Mouse (Mus musculus): Measurements from ENCODE around the gene Ms4a3. TPM values are rescaled to one million over a fixed set of nuclear protein-coding genes. Genes with fewer than 3 reads are reported as not detected.
A peak's percentile ranks its signal among the peaks of the same experiment; 100 is the strongest.

Ms4a3 gene
- 0.96 TPM in 1 of 3 replicates, not detected in the others for total RNA-seq (2017)

DNA sequence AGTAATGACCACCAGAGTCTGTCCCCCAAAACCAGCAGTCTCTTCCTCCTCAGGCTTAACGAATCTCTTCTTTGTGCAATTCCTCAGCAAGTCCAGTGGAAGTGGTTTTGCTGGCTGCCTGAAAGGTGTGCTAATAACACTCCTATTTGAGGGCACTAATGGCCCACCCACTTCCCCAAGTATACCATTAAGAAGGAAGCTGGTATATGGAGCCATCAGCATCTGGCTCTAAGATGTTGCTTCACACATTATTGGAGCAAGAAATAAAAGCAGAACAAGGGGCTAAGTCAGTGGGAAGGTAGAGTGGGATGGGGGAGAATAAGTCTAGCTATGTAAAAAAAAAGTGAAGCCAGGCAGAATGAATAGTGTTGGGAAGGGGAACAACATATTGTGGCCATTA lies at the start of gene Ms4a3:
Gene Ms4a3 (minus strand): TSS at position 120 of the 400 bp plus-strand sequence.
- 0 out of 2 replicates have a peak, but pooled peaks have one; percentile 22 for ATAC-seq (replicated peaks; ENCODE audit: insufficient number of reproducible peaks, low FRiP score, low TSS enrichment, poor library complexity, severe bottlenecking)

DNA sequence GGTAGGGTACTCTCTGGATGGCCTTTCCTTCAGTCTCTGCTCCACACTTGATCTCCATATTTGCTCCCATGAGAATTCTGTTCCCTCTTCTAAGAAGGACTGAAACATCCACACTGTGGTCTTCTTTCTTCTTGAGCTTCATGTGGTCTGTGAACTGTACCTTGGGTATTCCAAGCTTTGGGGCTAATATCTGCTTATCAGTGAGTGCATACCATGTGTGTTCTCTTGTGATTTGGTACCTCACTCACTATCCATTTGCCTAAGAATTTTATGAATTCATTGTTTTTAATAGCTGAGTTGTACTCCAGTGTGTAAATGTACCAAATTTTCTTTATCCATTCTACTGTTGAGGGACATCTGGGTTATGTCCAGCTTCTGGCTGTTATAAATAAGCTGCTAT lies 20.9 kb upstream of the Ms4a3 start:
- ATAC-seq (replicated peaks; ENCODE audit: insufficient number of reproducible peaks, low FRiP score, low TSS enrichment, poor library complexity, severe bottlenecking) = no peak

DNA sequence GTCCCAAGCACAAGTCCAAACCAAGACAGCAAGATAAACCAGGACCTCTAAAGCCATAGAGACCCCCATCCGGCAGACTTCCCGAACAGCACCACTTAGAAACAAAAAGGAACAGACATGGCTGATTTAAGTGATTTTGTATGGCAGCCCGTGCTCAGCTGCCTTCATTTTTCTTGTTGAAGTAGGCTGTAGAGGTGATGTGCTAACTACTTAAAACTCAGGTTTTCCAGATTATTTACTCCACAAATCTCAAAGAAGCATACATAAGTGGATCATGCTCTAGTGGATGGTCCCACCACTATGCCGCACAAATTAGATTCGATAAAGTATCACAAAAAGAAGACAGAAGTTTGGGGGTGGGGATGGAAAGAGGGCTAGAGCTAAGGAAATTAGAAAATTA lies 19.8 kb upstream of the Ms4a3 start, which contains the start of gene Oosp2:
Gene Oosp2 (minus strand): TSS at position 101 of the 400 bp plus-strand sequence.
- ATAC-seq (replicated peaks; ENCODE audit: insufficient number of reproducible peaks, low FRiP score, low TSS enrichment, poor library complexity, severe bottlenecking) = no peak

DNA sequence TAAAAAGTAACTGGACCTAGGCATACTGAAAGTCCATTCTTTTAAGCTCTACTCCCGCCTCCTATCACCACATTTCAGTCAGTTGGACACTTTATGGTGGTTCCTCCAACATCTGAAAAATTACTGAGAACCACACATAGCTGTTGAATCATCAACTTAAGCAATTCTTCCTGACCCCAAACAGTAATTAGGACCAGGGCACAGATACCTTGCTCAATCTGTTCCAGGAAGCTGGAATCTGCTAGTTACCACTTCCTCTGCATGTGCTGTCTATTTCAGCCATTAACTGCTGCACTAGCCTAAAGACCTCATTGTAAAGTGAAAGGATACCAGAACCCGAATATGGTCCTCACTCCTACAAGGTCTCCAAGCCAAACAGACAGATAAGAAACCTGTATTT lies 18.5 kb upstream of the Ms4a3 start:
- ATAC-seq (replicated peaks; ENCODE audit: insufficient number of reproducible peaks, low FRiP score, low TSS enrichment, poor library complexity, severe bottlenecking) = no peak

DNA sequence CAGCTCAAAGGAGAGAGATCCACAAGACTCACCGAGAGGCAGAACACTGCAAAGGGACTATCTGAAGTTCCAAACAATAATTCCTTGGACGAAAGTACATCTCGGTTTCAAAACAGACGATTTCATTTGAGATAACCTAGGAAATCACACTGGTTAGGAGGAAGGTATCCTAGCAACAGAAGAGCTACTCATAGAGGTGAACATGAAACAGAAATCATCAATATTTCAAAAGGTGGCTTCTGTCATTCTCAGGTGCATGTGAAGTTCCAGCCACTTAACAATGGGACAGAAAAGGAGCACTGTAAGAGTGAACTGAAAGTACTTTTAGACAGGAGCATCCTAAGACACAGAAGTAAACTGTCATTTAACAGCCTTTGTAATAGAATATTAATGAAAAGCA lies 8.9 kb upstream of the Ms4a3 start:
- no peak for ATAC-seq (replicated peaks; ENCODE audit: insufficient number of reproducible peaks, low FRiP score, low TSS enrichment, poor library complexity, severe bottlenecking)

DNA sequence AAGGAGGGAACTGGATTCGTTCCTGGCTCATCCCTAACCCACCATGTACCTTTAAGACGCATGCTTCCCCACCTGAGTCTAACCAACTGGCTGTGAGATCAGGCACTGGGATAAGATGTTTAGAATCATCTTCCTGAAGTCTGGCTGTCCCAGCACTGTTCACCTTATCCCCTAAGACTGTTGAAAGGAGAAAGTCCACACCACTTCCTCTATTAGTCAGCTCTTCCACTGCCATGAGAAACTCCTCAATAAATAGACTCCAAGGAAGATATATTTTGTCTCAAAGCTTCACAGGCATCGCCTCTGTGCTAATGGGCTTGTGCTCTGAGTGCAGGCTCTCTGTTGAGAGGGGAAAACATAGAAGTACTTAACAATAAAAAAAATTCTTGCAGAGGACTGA lies 5.5 kb upstream of the Ms4a3 start:
- no peak for ATAC-seq (replicated peaks; ENCODE audit: insufficient number of reproducible peaks, low FRiP score, low TSS enrichment, poor library complexity, severe bottlenecking)

DNA sequence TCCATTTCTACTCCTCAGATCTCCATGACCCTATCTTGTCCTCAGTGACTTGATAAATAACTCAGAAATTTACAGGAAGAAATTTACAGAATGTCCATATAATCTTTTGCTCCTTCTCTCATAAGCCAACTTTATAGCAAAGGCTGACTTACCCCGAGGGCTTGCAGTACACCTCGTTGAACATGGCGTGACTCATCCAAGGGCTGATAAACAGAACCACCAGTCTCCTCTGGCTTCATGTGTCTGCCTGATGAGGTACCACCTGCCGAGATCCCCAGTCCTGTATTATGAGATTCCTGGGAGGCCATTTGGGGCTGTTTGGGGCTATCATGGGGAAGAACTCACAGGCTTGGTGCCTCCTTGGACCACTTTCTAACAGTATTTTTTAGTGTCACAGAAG lies 1.6 kb downstream of the Ms4a3 start:
- no peak for ATAC-seq (replicated peaks; ENCODE audit: insufficient number of reproducible peaks, low FRiP score, low TSS enrichment, poor library complexity, severe bottlenecking)

DNA sequence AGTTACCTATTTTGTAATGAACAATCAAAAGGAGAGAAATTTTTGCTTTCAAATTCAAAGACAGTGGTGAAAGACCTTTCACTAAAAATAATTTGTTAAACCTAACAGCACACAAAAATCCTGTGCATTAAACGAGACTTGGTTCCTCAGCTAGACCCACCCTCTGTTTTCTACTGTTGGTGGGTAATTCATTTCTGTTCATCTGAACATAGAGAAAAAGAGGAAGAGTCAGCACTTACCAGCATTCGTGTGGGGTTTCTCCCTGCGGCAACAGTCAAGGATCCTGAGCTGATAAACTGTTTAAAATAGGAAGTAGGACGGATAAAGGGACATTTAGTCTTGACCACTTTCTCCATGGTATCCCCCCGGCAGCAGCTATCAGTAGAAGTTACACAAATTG lies 5.1 kb downstream of the Ms4a3 start:
- no peak for ATAC-seq (replicated peaks; ENCODE audit: insufficient number of reproducible peaks, low FRiP score, low TSS enrichment, poor library complexity, severe bottlenecking)

DNA sequence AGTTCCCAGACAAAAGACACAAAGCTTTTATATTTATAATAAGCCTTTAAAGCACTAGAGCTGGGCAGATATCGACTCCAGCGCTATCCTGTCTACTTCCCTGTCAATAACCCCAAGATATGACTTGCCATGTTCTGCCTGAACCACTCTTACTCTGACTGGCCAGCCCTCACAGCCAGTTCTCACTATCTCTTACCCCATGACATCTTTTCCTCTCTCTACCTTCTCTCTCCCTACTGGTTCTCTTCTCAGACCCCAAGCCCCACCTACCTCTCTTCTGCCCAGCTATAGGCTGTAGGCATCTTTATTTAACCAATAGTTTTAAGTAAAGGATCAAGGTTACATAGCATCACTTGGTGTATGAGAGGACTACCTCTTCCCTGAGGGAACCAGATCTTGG lies 6.3 kb downstream of the Ms4a3 start:
- no peak for ATAC-seq (replicated peaks; ENCODE audit: insufficient number of reproducible peaks, low FRiP score, low TSS enrichment, poor library complexity, severe bottlenecking)

DNA sequence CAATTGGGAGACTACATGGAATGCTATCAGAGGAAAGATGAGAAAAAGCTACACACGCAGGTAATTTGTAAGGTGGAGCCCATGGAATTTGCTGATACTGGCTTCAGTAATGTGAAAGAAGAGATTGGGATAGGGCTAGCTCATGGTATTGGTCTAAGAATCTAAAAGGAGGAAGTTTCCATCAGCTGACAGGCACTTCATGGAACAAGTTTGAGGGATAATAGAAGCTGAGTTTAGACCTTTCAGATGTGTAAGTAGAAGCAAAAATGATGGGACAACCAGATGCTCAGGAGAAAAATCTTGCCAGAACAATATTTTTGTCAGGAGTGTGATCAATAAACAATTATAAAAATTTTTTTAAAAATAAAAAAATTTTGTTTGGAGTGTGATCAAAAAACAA lies 6.9 kb downstream of the Ms4a3 start:
- no peak for ATAC-seq (replicated peaks; ENCODE audit: insufficient number of reproducible peaks, low FRiP score, low TSS enrichment, poor library complexity, severe bottlenecking)

DNA sequence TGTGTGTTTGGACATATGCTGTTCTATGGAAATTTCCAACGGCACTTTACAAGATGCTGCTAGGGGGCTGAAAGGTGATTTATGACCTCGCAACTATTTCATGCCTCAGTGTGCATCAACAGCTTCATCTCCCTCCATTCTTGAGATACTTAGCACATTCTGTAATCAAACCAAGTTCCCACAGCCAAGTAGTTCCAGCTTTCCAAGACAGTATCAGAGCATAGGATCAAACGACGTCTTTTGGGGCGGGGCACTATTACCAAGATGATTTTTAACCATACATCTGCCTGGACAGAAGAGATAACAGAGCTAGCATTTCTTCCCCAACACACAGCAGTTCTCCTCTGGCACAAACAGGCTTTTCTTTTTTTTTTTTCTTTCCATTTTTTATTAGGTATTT lies 15.4 kb downstream of the Ms4a3 start:
- no peak for ATAC-seq (replicated peaks; ENCODE audit: insufficient number of reproducible peaks, low FRiP score, low TSS enrichment, poor library complexity, severe bottlenecking)

DNA sequence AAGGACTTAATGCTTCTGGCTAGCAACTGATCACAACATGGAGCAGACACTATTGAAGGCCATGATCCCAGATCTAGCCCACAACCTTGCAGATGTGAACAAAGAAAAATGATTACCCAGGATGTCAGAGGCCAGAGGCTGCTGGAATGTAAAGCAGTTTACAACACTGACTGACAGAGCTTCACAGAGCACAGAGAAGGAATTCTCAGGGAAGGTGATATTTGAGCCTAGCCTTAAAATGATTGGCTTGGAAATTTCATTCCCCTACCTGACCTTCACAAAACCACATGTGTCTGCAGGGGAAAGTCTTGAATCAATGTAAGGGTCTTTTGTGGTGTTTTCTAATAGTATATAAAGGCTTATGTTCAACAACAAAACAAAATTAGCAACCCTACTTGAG lies 15.9 kb downstream of the Ms4a3 start:
- no peak for ATAC-seq (replicated peaks; ENCODE audit: insufficient number of reproducible peaks, low FRiP score, low TSS enrichment, poor library complexity, severe bottlenecking)

DNA sequence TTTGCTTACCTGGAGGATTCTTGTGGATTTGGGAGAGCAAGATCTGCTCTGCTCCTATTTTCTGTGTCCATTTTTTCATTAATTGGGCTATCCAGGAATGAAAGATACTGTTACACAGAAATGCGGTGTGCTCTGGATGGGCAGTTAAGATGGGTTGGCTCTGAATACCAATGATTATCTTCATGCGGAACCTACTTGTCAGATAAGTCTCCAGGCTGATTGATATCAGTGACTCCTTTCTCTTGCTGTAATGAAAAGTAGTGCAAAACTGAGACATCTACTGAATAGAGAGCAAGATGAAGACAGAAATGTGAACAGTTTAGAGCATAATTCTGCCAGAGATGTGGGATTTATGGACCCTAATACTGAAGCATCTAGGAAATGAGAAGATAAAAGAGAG lies 17.1 kb downstream of the Ms4a3 start, which contains the start of gene Ms4a2:
Gene Ms4a2 (minus strand): TSS at position 169 of the 400 bp plus-strand sequence.
- ATAC-seq (replicated peaks; ENCODE audit: insufficient number of reproducible peaks, low FRiP score, low TSS enrichment, poor library complexity, severe bottlenecking) = no peak

DNA sequence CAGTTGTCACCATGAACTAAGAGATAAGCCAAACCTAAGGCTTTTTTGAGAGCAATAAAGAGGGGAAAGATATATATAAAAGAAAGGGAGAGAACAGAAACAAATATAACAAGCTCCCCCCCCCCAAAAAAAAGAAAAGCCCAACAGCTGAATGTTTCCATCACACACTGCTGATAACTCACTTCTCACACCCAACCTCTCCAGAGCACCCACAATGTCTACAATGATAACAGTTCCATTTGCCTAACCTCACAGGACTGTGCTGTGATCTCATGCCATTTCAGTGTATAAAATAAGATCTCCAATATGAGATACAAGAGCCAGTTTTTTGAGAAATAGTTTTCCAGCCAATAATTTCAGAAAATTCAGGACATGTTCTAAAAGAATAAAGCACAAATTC lies 22.7 kb downstream of the Ms4a3 start:
- no peak for ATAC-seq (replicated peaks; ENCODE audit: insufficient number of reproducible peaks, low FRiP score, low TSS enrichment, poor library complexity, severe bottlenecking)

DNA sequence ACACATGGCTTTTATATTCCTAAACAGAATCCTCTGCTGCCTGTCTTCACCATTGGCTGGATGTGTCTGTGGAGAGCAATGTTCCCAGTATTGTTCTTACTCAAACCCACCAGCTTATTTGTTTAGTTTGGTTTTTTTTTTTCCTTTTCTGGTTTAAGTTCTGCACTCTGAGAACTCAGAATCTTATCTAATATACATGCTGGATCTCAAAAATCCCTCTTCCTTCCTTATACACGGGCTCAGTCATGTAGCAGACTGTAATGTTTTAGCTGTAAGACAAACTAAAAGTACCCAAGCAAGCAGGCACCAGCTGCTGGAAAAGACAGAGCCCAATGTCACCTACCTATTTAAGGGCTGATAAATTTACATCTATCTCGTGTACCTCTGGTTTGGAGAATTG lies 25.8 kb downstream of the Ms4a3 start:
- ATAC-seq (replicated peaks; ENCODE audit: insufficient number of reproducible peaks, low FRiP score, low TSS enrichment, poor library complexity, severe bottlenecking) = no peak

DNA sequence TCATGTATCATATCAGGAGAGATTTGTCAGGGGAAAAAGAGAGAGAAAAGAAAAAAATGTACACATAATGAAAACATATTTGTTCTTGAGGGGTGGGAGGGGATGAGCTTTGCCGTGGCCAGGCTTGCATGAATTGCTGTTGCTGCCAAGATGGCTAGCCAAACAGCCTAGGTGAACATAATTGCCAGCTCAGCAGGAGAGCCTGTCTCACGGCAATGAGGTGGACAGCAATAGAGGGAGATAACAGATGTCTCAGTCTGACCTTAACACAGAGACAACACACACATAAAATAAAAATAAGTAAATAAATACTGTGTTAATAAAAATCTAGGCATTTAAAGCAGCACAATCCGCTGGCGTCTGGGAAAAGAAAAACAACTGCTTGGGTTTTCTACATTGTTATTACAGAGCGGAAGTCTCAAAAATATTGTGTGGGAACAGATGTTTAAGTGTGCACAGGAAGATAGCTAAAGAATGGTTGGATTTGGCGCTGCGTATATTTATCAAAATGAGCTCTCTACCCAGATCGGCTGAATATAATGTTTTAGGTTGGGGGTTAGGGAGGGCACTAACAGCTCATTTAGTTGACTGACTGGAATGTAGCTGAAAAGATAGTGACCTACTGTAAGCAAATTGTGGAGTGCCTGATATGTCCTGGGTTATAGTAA lies 26.7 kb downstream of the Ms4a3 start:
- ATAC-seq (replicated peaks; ENCODE audit: insufficient number of reproducible peaks, low FRiP score, low TSS enrichment, poor library complexity, severe bottlenecking) = no peak

DNA sequence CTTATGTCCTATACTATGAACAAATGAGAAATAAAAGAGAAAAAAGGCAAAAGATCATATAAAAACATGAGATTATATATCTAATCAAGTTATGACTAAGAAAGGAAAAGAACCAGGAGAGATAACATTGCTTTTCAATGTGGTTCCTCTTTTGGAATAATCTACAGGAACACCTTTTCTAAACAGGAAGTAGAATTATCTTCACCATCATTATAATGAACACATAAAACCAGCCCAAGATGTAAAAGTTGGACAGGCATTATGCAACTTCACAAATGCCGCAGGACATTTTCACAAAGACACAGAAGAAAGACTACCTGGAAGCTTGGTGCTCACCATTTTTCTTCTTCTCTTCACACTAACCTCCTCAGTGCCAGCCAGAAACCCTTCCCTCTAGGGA lies 27.6 kb downstream of the Ms4a3 start:
- no peak for ATAC-seq (replicated peaks; ENCODE audit: insufficient number of reproducible peaks, low FRiP score, low TSS enrichment, poor library complexity, severe bottlenecking)

DNA sequence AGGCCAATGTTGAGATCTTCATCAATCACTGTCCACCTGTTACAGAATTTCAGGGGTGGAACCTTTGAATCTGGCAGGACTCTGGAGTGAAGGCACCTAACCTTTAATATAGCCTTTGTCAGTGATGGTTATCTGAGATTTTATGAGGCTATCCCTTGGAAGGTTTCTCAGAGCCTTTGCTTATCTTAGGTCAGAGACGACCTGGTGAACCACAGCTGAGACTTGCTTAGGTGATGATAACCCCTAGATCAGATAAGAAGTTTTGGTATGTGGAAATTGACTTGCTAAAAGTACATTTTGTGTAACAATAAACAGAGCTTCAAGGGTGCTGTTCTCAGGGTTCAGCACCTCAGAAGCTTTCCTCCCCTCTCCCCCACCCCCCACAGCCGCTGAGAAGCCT lies 28.4 kb downstream of the Ms4a3 start:
- ATAC-seq (replicated peaks; ENCODE audit: insufficient number of reproducible peaks, low FRiP score, low TSS enrichment, poor library complexity, severe bottlenecking) = peak; percentile 14; the same call in 1 of the 2 replicates

DNA sequence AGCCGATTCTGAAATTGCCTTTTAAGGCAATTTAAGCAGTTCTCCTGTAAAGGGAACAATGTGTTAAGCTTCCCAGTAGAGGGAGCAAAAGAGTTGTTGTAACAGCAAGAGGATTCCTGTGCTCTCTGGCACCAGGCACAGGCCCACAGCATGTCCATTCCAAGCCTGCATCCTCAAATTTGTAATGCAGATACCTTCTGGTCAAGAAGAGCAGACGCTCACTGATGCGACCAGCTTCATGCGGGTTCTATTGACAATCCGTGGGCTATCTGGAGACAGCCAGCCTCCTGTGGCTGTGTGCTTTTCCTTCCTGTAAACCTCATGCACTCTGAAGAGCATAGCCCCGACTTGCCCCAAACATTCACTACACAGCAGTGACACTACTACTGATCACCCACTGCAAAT lies 29.1 kb downstream of the Ms4a3 start:
- ATAC-seq (replicated peaks; ENCODE audit: insufficient number of reproducible peaks, low FRiP score, low TSS enrichment, poor library complexity, severe bottlenecking) = peak; percentile 70

DNA sequence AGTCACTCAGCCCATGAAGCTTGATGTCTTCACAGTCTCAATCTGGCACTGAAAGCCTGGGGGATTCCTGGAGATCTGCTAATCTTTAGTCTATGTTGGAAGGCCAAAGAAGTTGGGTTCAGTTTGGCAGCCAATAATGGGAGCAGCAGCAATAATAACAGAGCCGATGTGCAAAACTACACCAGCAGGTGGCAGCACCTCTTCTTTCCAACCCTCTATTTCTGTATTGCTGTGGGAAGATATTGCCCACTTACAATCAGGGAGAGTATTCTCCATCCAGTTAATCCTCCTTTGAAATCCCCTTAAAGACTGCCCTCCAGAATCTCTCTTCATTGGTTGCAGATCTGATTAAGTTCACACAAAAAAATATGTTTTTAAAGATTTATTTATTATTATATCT lies 32.5 kb downstream of the Ms4a3 start:
- ATAC-seq (replicated peaks; ENCODE audit: insufficient number of reproducible peaks, low FRiP score, low TSS enrichment, poor library complexity, severe bottlenecking) = peak; percentile 44; the same call in 1 of the 2 replicates

DNA sequence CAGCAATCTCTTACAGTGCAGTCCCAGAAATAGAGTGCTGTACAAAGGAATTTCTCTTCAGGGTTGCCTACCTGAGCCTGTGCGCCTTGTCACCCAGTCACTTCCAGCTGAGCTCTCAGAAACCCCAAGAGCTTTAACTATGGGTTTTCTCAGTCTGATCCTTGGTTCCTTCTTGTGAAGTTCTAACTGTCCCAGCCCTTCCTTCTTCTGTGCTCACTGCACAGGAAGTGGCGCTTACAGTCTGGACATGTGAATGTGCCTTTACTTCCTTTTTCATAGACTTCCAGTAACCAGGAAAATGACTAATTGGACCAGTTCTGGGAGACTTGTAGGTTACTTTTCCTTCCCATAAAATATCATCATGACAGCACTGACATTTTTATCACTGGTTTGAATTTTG lies 36.0 kb downstream of the Ms4a3 start, which contains the start of gene Ms4a6d:
Gene Ms4a6d (minus strand): TSS at position 247 of the 400 bp plus-strand sequence.
- ATAC-seq (replicated peaks; ENCODE audit: insufficient number of reproducible peaks, low FRiP score, low TSS enrichment, poor library complexity, severe bottlenecking) = no peak

All from monocyte, adult 5-6 weeks (primary cell).